Mouse (Mus musculus): ENCODE measurements at regions not wholly inside any gene's neighbourhood (a gene's known extent, or its start where the extent isn't known, plus 50 kb on each side); places are given as distances from the start of the nearest gene placed in this dataset.

DNA sequence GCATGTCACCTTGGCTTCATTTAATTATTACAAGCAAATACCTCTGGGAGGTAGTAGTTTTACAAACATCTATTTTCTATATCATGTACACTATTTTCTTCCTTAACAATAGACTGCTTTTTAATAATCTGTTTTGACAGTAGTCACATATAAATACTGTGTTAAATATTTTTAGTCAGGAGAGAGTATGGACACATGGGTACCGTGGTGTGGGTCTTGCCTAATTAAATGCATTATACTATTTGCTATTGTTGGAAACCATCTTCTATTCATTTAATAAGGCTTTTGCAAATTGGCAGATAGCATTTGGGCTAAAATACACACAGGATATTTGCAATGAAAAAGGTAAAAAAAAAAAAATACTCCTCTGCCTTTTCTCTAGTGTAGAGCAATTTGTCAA, 222.3 kb downstream of the Isl1 start:
- H3K9ac ChIP-seq: no peak overlapping the region
- H3K4me1 ChIP-seq (ENCODE audit: insufficient read depth): no peaks in the 10 kb centered on the region
- H3K27me3 ChIP-seq (ENCODE audit: insufficient read depth, low read length): no peaks in the 10 kb centered on the region
- 81% methylated on average over 1 of the region's 1 CpGs for WGBS
- H3K9me3 ChIP-seq (ENCODE audit: low read depth, low read length): no peaks in the 10 kb centered on the region
- no peak overlapping the region for H3K4me3 ChIP-seq (ENCODE audit: low read depth, low read length)
- ATAC-seq (ENCODE audit: insufficient read depth) (no peak), DNase-seq (no peak)
- no peak overlapping the region for H3K27ac ChIP-seq (ENCODE audit: low read depth)
- TF ChIP-seq CTCF (IDR thresholded peaks at IDR 0.05; ENCODE audit: low read depth): no peak
- H3K36me3 ChIP-seq (ENCODE audit: insufficient read depth): no peaks in the 10 kb centered on the region
- no peak overlapping the region for H3K4me2 ChIP-seq

DNA sequence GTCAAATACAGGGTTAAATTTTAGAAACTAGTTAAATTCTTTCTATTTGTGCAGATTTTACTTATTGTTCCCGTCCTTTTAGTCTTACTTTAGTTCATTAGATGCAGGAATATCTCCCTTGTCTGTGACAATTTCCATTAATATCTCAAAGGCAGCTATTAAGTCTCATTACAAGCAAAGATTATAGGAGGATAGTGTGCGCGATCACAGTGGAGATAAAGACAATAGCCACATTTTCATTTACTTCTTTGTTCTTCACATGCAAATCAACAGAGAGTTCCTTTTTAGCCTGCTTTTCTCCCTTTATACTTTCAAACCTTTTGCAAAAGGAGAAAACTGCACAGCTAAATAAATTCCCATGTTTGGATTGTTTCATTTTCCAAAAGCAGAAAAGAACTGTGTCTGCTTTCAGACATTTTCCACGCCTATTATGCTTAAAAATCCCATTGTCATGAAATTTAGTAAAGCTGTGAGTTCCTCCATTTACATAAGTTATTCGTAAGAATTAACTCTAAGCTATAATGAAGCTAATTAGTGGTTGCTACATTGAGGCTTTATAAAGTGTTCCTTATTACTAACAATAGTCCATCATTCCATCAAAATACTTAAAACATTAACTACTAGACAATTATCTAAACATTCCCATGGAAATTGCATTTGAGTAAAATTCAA, 252.4 kb downstream of the Isl1 start:
- H3K27ac ChIP-seq (ENCODE audit: low read depth): no peak overlapping the region
- no peaks in the 10 kb centered on the region for H3K9me3 ChIP-seq (ENCODE audit: low read depth, low read length)
- H3K4me1 ChIP-seq (ENCODE audit: insufficient read depth): no peaks in the 10 kb centered on the region
- no peak overlapping the region for H3K9ac ChIP-seq
- no peaks in the 10 kb centered on the region for H3K27me3 ChIP-seq (ENCODE audit: insufficient read depth, low read length)
- no peak overlapping the region for H3K4me2 ChIP-seq
- TF ChIP-seq CTCF (IDR thresholded peaks at IDR 0.05; ENCODE audit: low read depth): no peak
- no peak overlapping the region for H3K4me3 ChIP-seq (ENCODE audit: low read depth, low read length)
- no peak for ATAC-seq (ENCODE audit: insufficient read depth)
- H3K36me3 ChIP-seq (ENCODE audit: insufficient read depth): no peaks in the 10 kb centered on the region
- WGBS: 80% methylated on average over 5 of the region's 5 CpGs
- DNase-seq: no peak

DNA sequence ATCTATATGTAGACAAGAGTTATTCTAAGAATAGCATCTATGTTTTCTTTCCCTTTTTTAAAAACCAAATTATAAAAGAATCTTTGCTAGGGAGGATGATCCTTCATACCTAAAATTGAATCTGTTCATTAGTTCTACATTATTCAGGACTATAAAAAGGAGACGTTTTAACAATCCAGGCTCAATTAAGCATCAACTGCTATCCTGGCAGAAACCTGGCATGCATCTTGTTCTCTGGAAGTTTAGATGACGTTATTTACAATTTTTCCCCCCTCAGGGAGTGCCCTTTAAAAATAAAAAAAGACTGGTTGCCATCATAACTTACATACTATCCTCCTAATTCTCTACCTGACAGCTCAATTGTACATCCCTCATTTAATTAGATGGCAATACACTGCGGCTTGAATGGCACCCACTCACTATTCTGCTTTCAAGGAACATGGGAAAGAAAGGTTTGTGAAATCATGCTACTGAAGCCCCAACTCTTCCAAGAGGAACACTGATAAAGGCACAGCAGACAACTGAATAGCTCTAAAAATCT, 253.3 kb downstream of the Isl1 start:
- H3K27me3 ChIP-seq (ENCODE audit: insufficient read depth, low read length): no peaks in the 10 kb centered on the region
- no peak for TF ChIP-seq CTCF (IDR thresholded peaks at IDR 0.05; ENCODE audit: low read depth)
- no peak overlapping the region for H3K4me2 ChIP-seq
- WGBS: 75% methylated on average over 3 of the region's 3 CpGs
- H3K4me1 ChIP-seq (ENCODE audit: insufficient read depth): no peaks in the 10 kb centered on the region
- ATAC-seq (ENCODE audit: insufficient read depth): no peak
- H3K4me3 ChIP-seq (ENCODE audit: low read depth, low read length): no peak overlapping the region
- H3K9me3 ChIP-seq (ENCODE audit: low read depth, low read length): no peaks in the 10 kb centered on the region
- H3K36me3 ChIP-seq (ENCODE audit: insufficient read depth): no peaks in the 10 kb centered on the region
- H3K27ac ChIP-seq (ENCODE audit: low read depth): no peak overlapping the region
- no peak overlapping the region for H3K9ac ChIP-seq
- DNase-seq: no peak

- DNase-seq (no peak), ATAC-seq (ENCODE audit: insufficient read depth) (no peak)
- Histone ChIP-seq H3K9ac (no peak overlapping the region), H3K27ac (ENCODE audit: low read depth) (no peak overlapping the region), H3K27me3 (ENCODE audit: insufficient read depth, low read length) (no peaks in the 10 kb centered on the region), H3K4me3 (ENCODE audit: low read depth, low read length) (no peak overlapping the region), H3K4me1 (ENCODE audit: insufficient read depth) (no peaks in the 10 kb centered on the region), H3K4me2 (no peak overlapping the region), H3K36me3 (ENCODE audit: insufficient read depth) (no peaks in the 10 kb centered on the region), H3K9me3 (ENCODE audit: low read depth, low read length) (no peaks in the 10 kb centered on the region)
- WGBS: 51% methylated on average over 4 of the region's 4 CpGs
- TF ChIP-seq CTCF (IDR thresholded peaks at IDR 0.05; ENCODE audit: low read depth): no peak
Observed at GRCm38 (mm10) chr13:116036166-116036565, 273.3 kb downstream of the Isl1 start.

DNA sequence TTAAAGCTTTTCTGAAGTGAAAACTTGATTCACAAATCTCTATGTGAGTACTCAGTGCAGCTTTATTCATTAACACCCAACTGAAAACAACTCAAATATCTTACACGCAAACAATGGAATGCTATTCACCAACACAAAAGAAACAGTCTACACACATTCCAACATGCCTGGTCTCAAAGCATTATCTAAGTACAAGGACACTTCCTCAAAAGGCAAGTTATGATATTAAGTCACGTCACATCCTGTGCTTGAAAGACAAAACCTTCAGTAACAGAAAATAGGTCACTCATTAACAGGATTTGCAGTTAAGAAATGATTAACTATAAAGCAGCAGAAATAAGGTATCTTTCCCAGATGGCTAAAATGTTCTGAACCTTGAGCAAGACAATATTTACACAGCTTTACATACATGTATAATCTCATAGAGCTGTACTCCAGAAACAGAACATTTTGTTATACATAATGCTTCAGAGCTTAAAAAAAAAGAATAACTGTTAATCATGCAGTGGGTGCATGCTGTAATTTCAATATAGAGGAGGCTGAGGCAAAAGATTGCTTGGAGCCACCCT, 279.3 kb downstream of the Isl1 start:
- ATAC-seq (ENCODE audit: insufficient read depth) (no peak), DNase-seq (peak; percentile 4)
- no peak for TF ChIP-seq CTCF (IDR thresholded peaks at IDR 0.05; ENCODE audit: low read depth)
- no peak overlapping the region for H3K4me2 ChIP-seq
- no peak overlapping the region for H3K27ac ChIP-seq (ENCODE audit: low read depth)
- H3K9me3 ChIP-seq (ENCODE audit: low read depth, low read length): no peaks in the 10 kb centered on the region
- H3K36me3 ChIP-seq (ENCODE audit: insufficient read depth): no peaks in the 10 kb centered on the region
- no peaks in the 10 kb centered on the region for H3K4me1 ChIP-seq (ENCODE audit: insufficient read depth)
- 56% methylated on average over 2 of the region's 2 CpGs for WGBS
- no peaks in the 10 kb centered on the region for H3K27me3 ChIP-seq (ENCODE audit: insufficient read depth, low read length)
- H3K9ac ChIP-seq: no peak overlapping the region
- H3K4me3 ChIP-seq (ENCODE audit: low read depth, low read length): no peak overlapping the region

DNA sequence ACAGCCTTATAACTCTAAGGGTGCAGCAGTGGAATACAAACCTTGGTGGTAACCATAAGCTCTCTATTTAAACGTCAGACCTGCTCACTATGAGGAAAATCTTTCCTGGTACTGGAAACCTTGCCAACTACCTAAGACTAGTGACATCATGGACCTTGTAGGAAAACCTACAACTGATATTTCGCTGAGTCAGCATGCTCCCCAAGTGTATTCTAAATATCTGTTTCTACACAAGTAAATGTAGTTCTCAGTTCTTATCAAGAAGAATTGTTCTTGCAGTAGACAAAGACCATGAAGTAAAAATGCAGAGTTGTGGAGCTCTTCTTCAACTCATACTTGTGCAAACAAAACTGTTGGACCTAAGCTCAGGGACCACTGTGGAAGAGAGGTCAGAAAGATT, 280.9 kb downstream of the Isl1 start:
- no peak overlapping the region for H3K27ac ChIP-seq (ENCODE audit: low read depth)
- no peak overlapping the region for H3K9ac ChIP-seq
- H3K4me3 ChIP-seq (ENCODE audit: low read depth, low read length): no peak overlapping the region
- H3K36me3 ChIP-seq (ENCODE audit: insufficient read depth): no peaks in the 10 kb centered on the region
- no peak overlapping the region for H3K4me2 ChIP-seq
- no peaks in the 10 kb centered on the region for H3K4me1 ChIP-seq (ENCODE audit: insufficient read depth)
- TF ChIP-seq CTCF (IDR thresholded peaks at IDR 0.05; ENCODE audit: low read depth): no peak
- ATAC-seq (ENCODE audit: insufficient read depth): no peak
- 81% methylated on average over 2 of the region's 2 CpGs for WGBS
- H3K27me3 ChIP-seq (ENCODE audit: insufficient read depth, low read length): no peaks in the 10 kb centered on the region
- H3K9me3 ChIP-seq (ENCODE audit: low read depth, low read length): no peaks in the 10 kb centered on the region
- DNase-seq: no peak

DNA sequence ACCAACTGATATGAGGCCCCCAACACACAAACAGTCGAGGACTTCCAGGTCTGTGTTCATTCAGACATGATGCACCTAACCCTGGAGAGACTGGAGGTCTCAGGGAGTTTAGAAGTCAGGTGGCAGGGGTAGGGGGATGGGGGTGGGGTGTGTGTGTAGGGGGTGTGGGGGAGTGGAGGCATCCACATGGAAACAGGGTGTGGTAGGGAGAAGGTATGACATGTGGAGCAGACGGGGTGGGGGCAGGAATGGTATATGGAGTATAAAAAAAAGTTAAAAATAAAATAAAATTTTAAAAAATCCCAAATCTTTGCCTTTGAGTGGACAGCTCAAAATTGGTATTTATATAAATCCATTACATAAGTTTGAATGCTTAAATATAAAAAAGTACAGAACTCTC, 282.3 kb downstream of the Isl1 start:
- Histone ChIP-seq H3K4me3 (ENCODE audit: low read depth, low read length) (no peak overlapping the region), H3K9me3 (ENCODE audit: low read depth, low read length) (no peaks in the 10 kb centered on the region), H3K27ac (ENCODE audit: low read depth) (no peak overlapping the region), H3K36me3 (ENCODE audit: insufficient read depth) (no peaks in the 10 kb centered on the region), H3K9ac (no peak overlapping the region), H3K4me1 (ENCODE audit: insufficient read depth) (no peaks in the 10 kb centered on the region), H3K4me2 (no peak overlapping the region), H3K27me3 (ENCODE audit: insufficient read depth, low read length) (no peaks in the 10 kb centered on the region)
- 57% methylated on average over 2 of the region's 2 CpGs for WGBS
- no peak for TF ChIP-seq CTCF (IDR thresholded peaks at IDR 0.05; ENCODE audit: low read depth)
- DNase-seq (no peak), ATAC-seq (ENCODE audit: insufficient read depth) (no peak)

Data from lung, embryonic 14.5 days (tissue).